Mouse (Mus musculus): ENCODE data around the gene Wnk1.

GRCm38 (mm10) chr6:120065552-120066177 is 27.2 kb upstream of the Wnk1 start:
- TF ChIP-seq POLR2A (IDR thresholded peaks at IDR 0.05; ENCODE audit: low read depth, low read length) (no peak), CTCF (IDR thresholded peaks at IDR 0.05; ENCODE audit: extremely low read depth, insufficient read depth, insufficient read length, insufficient replicate concordance) (no peak)

Measured in spleen, adult 2 months (tissue).